10 mouse cellular contexts compared by ENCODE assay signal in the genomic region with DNA sequence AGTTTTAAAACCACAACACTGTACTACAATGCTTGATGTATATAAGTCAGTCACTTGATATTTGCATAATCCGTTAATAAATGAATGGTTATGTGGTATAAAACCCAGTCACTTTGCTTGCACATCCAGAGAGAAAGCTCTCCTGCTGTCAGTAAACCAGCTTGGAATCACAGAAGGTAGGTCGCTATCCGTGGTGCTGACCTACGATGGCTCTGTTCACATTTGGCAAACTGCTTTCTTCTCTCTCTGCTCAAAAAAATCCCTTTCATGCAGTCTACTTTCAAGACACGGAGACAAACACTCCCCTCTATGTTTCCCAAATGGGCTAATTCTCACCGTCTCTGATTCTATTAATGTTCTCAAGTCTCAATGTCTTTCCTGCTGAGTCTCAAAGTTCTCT. TPM values are rescaled to one million over a fixed set of nuclear protein-coding genes. Genes with fewer than 3 reads are reported as not detected.
DNase-seq lines count a peak whose midpoint lies in the region; ATAC-seq lines count a peak whose summit lies in the region.
"Had no signal": no experiment of that assay in that cellular context is flagged by ENCODE, and none has a peak within 500 bp of the region (broad histone marks: within the 10 kb centered on the region; RNA-seq: fewer than 3 reads in every experiment).

No protein-coding gene starts in this region.

- H3K4me3 ChIP-seq in kidney, embryonic 15.5 days (replicated peaks) = no peak overlapping the region
- no peak overlapping the region for H3K4me3 ChIP-seq in limb, embryonic 12.5 days (replicated peaks)

- no peaks in the 10 kb centered on the region for H3K36me3 ChIP-seq in kidney, embryonic 15.5 days
- no peaks in the 10 kb centered on the region for H3K36me3 ChIP-seq in limb, embryonic 12.5 days

- no peak overlapping the region for H3K4me2 ChIP-seq in kidney, embryonic 15.5 days
- H3K4me2 ChIP-seq in limb, embryonic 12.5 days = no peak overlapping the region

- no peaks in the 10 kb centered on the region for H3K9me3 ChIP-seq in kidney, embryonic 15.5 days (replicated peaks)
- no peaks in the 10 kb centered on the region for H3K9me3 ChIP-seq in limb, embryonic 12.5 days

- no peak overlapping the region for H3K27ac ChIP-seq in kidney, embryonic 15.5 days
- no peak overlapping the region for H3K27ac ChIP-seq in limb, embryonic 12.5 days

- DNase-seq in kidney, adult 18-20 months = peak; percentile 11
- DNase-seq in adrenal gland, adult 2 months = peak; percentile 24
- DNase-seq in fibroblast of lung, adult 2 months (ENCODE audit: low read depth) = peak; percentile 2
- DNase-seq in ovary, postnatal 14 days (ENCODE audit: low spot score) = peak; percentile 53
- no peak for DNase-seq in thymus, postnatal 36 days

- H3K27me3 ChIP-seq in kidney, embryonic 15.5 days = peaks cover 61% of the 10 kb centered on the region
- peaks cover 56% of the 10 kb centered on the region for H3K27me3 ChIP-seq in limb, embryonic 12.5 days

- peaks cover 22% of the 10 kb centered on the region for H3K4me1 ChIP-seq in kidney, embryonic 15.5 days
- peaks cover 14% of the 10 kb centered on the region for H3K4me1 ChIP-seq in limb, embryonic 12.5 days (replicated peaks)

- H3K9ac ChIP-seq in kidney, embryonic 15.5 days = no peak overlapping the region
- H3K9ac ChIP-seq in limb, embryonic 12.5 days (replicated peaks) = no peak overlapping the region

- 1% methylated on average over 6 of the region's 6 CpGs for WGBS in kidney, embryonic 15.5 days
- WGBS in limb, embryonic 12.5 days = under 1% methylated on average over 6 of the region's 6 CpGs

- ATAC-seq in kidney, embryonic 15.5 days (replicated peaks; ENCODE audit: low FRiP score) = no peak
- ATAC-seq in limb, embryonic 12.5 days (ENCODE audit: insufficient number of reproducible peaks, insufficient read depth, low FRiP score, low TSS enrichment, low read depth) = 0 out of 2 replicates have a peak, but pooled peaks have one; percentile 31
- no peak for ATAC-seq in granulocyte monocyte progenitor cell, adult 5-6 weeks (replicated peaks; ENCODE audit: poor library complexity, severe bottlenecking)

RNA-seq across cellular contexts. Expression of gene Car10, which starts 0.8 kb away (rescaled TPM):
- 0.05 and 0.08 TPM in 2 replicates for polyA plus RNA-seq in kidney, embryonic 15.5 days (2015; fragmentation: Nextera tagmentation; extraction: Ambion mirVana)
- under 1 TPM in 1 of 2 experiments, not detected in 1; 0.14 TPM for total RNA-seq in adrenal gland, adult 2 months (2021)
- polyA plus RNA-seq in adrenal gland, adult 2 months (2012; rRNA removed) = 0.07 TPM in 1 of 2 replicates, not detected in the other
- polyA plus RNA-seq in limb, embryonic 12.5 days (2016; fragmentation: Nextera tagmentation; extraction: Ambion mirVana) = 0.29 and 0.56 TPM in 2 replicates
- not detected in 2 replicates for total RNA-seq in granulocyte monocyte progenitor cell, adult 5-6 weeks (2014; fragmentation: Nextera tagmentation)
- not detected in 2 replicates for total RNA-seq in granulocyte monocyte progenitor cell, adult 5-6 weeks (2017)
- total RNA-seq: heart, adult 18-20 months had no signal
- polyA plus RNA-seq: lung, embryonic 16.5 days had no signal

Comparison
In these comparisons a context has a peak if more than half of its experiments do, and no peak if none do; other contexts are left out.
1. DNase-seq: peak in kidney, adult 18-20 months (single experiment), adrenal gland, adult 2 months (single experiment), fibroblast of lung, adult 2 months (single experiment) and ovary, postnatal 14 days (single experiment); none in thymus, postnatal 36 days (0 of 2).